Mouse (Mus musculus): ENCODE data around the gene Srr. TPM values are rescaled to one million over a fixed set of nuclear protein-coding genes. Genes with fewer than 3 reads are reported as not detected.

Gene Srr
- polyA plus RNA-seq, 1 experiment from 2014 or later, result 38.6 TPM

DNA sequence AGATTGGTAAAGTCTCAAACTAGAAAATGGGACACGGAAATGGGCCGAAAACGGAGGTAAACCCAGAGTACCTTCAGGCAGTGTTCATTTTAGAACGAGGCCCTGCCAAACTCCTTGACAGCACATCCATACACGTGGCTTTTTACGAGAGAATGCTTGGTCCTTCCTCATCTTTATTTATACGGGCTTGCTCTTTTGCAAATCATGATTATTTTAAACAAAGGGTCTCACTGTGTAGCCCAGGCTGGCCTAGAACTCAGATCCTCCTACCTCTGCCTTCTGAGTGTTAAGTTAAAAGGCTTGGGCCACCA, 27.3 kb downstream of the Srr start:
- Histone ChIP-seq H3K4me2 (peak overlapping the region; percentile 87), H3K9ac (peak overlapping the region; percentile 93), H3K4me3 (peak overlapping the region; percentile 96), H3K36me3 (replicated peaks) (peaks cover 19% of the 10 kb centered on the region), H3K4me1 (peaks cover 32% of the 10 kb centered on the region), H3K27ac (peak overlapping the region; percentile 95), H3K27me3 (replicated peaks) (no peaks in the 10 kb centered on the region), H3K9me3 (no peaks in the 10 kb centered on the region)
- no peak for ATAC-seq (replicated peaks)
- 0% methylated on average over 7 of the region's 7 CpGs for WGBS

DNA sequence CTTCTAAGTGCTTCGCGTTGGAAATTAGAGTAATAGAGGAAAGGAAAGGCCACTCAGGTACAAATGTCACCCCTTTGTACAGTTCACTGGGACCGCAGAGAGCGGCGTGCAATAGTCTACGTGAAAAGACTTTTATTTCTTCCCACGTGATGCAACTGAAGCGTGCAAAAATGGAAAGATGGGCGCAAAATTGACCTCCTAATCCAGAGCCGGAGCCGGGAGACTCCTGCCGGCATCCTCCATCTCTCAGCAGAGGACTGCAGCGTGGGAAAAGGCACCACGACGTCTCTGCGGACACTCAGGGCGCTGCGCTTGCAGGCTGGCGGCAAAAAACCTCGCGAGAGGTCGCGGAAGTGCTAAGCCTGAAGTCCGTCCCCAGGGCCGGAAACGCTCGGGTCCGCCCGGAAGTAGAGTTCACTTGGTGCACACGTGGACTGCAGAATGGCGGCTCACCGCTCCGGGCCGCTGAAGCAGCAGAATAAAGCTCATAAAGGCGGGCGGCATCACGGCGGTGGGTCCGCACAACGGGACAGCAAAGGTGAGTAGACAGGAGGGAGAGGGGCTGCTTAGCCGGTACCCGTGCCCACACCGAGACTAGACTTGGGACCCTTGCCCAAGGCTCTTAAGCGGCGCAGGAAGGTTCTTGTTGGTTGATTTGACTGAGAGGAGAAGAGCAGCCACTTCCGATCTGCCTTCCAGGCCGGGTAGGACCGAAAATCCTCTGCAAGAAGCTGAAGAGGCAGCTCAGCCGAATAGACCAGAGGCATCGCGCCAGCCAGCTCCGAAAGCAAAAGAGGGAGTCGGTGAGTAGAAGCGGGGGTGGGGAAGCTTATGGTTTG, 27.9 kb downstream of the Srr start, which contains the start of gene Tsr1:
Gene Tsr1 (plus strand): TSS at position 394 of the 839 bp plus-strand sequence.
- Histone ChIP-seq H3K9me3 (no peaks in the 10 kb centered on the region), H3K36me3 (replicated peaks) (peaks cover 13% of the 10 kb centered on the region), H3K27ac (peak within 1 kb of the TSS; percentile 95), H3K4me3 (peak within 1 kb of the TSS; percentile 96), H3K9ac (peak within 1 kb of the TSS; percentile 93), H3K4me1 (peaks cover 32% of the 10 kb centered on the region), H3K4me2 (peak within 1 kb of the TSS; percentile 87), H3K27me3 (replicated peaks) (no peaks in the 10 kb centered on the region)
- under 1% methylated on average over 54 of the region's 54 CpGs for WGBS
- peak; percentile 89 for ATAC-seq (replicated peaks)

- Histone ChIP-seq H3K9ac (peak within 1 kb of the TSS; percentile 93), H3K4me1 (peaks cover 32% of the 10 kb centered on the region), H3K27me3 (replicated peaks) (no peaks in the 10 kb centered on the region), H3K9me3 (no peaks in the 10 kb centered on the region), H3K4me2 (peak within 1 kb of the TSS; percentile 87), H3K27ac (peak within 1 kb of the TSS; percentile 95), H3K4me3 (peak within 1 kb of the TSS; percentile 96), H3K36me3 (replicated peaks) (peaks cover 12% of the 10 kb centered on the region)
- peak; percentile 87 for ATAC-seq (replicated peaks)
- WGBS, result under 1% methylated on average over 62 of the region's 74 CpGs
These were observed 28.7 kb downstream of the Srr start, which contains the start of gene Sgsm2 for GRCm38 (mm10) chr11:74896901-74897677. Gene Sgsm2 (minus strand): TSS chr11:74897060.

- peak overlapping the region; percentile 87 for H3K4me2 ChIP-seq
- peak overlapping the region; percentile 93 for H3K9ac ChIP-seq
- peak overlapping the region; percentile 96 for H3K4me3 ChIP-seq
- H3K4me1 ChIP-seq, result peaks cover 32% of the 10 kb centered on the region
- no peaks in the 10 kb centered on the region for H3K27me3 ChIP-seq (replicated peaks)
- ATAC-seq (replicated peaks), result peak; percentile 62
- no peaks in the 10 kb centered on the region for H3K9me3 ChIP-seq
- H3K36me3 ChIP-seq (replicated peaks), result peaks cover 4% of the 10 kb centered on the region
- WGBS, result under 1% methylated on average over 45 of the region's 55 CpGs
- H3K27ac ChIP-seq, result peak overlapping the region; percentile 95
These were observed 29.5 kb downstream of the Srr start for GRCm38 (mm10) chr11:74895980-74896900.

DNA sequence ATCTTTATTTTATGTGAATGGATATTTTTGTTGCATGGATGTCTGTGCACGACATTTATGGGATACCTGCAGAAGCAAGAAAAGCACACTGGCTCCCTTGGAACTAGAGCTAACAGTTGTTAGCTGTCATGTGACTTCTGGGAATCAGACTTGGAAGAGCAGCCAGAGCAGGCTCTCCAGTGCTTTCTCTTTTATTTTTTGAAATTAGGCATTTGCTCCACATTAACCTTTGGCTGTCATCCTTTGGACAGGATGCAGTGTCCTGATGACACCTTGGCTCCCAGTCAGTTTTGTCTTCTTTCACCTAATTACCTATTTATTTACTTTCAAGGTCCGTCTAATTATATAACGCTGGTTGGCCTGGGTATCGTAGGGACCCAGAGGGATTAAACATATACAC, 31.1 kb downstream of the Srr start:
- Histone ChIP-seq H3K9me3 (no peaks in the 10 kb centered on the region), H3K9ac (no peak overlapping the region), H3K27ac (no peak overlapping the region), H3K27me3 (replicated peaks) (no peaks in the 10 kb centered on the region), H3K36me3 (replicated peaks) (no peaks in the 10 kb centered on the region), H3K4me1 (peaks cover 29% of the 10 kb centered on the region), H3K4me3 (no peak overlapping the region), H3K4me2 (no peak overlapping the region)
- 88% methylated on average over 4 of the region's 4 CpGs for WGBS
- ATAC-seq (replicated peaks), result no peak

GRCm38 (mm10) chr11:74883098-74883497, 42.6 kb downstream of the Srr start:
- ATAC-seq (replicated peaks), result no peak
- Histone ChIP-seq H3K4me1 (peaks cover 7% of the 10 kb centered on the region; the same call in 1 of the 2 replicates), H3K36me3 (replicated peaks) (0 out of 2 replicates have a peak, but pooled peaks cover 6% of the 10 kb centered on the region), H3K27me3 (replicated peaks) (no peaks in the 10 kb centered on the region), H3K4me2 (no peak overlapping the region), H3K27ac (no peak overlapping the region), H3K4me3 (no peak overlapping the region), H3K9me3 (no peaks in the 10 kb centered on the region), H3K9ac (no peak overlapping the region)
- 92% methylated on average over 10 of the region's 10 CpGs for WGBS

DNA sequence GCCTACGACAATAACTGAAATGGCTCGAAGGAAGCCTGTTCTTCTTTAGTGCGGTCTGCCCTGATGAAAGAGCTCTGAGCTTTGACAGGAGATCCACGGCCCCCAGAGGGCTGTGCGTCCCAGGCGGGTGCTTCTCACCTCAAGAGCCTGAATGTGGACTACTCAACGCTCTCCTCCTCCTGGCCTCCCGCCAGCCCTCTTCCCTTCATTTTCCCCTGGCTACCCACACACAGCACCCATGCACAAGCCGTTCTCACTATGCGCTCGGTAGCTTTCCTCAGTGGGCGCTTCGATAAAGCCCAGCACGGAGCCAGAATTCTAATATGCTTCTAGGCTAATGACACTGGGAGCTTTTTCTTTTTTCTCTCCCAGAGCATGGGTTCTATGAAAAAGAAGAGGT, 43.8 kb downstream of the Srr start:
- H3K9ac ChIP-seq, result no peak overlapping the region
- H3K9me3 ChIP-seq, result no peaks in the 10 kb centered on the region
- H3K36me3 ChIP-seq (replicated peaks), result 0 out of 2 replicates have a peak, but pooled peaks cover 6% of the 10 kb centered on the region
- 65% methylated on average over 14 of the region's 14 CpGs for WGBS
- peak overlapping the region; percentile 11; the same call in 1 of the 2 replicates for H3K4me2 ChIP-seq
- H3K27ac ChIP-seq, result peak overlapping the region; percentile 62
- no peak for ATAC-seq (replicated peaks)
- no peaks in the 10 kb centered on the region for H3K27me3 ChIP-seq (replicated peaks)
- peaks cover 10% of the 10 kb centered on the region for H3K4me1 ChIP-seq
- H3K4me3 ChIP-seq, result no peak overlapping the region

DNA sequence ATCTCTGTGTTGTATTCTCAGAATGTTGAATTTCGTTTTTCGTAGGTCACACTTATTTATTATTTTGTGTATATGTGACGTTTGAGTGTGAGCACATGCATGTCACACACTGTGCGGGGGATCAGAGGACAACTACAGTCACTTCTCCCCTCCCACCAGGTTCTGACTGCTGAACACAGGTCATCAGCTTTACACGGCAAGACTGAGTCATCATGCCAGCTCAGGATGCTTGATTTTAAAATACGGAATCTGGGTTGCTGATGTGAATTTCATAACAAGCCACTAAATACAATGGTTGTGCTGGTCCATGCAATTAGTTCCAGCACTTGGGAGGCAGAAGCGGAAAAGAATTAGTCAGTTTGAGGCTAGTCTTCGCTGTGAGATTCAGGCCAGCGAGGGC, 44.7 kb downstream of the Srr start:
- ATAC-seq (replicated peaks), result no peak
- 86% methylated on average over 9 of the region's 9 CpGs for WGBS
- Histone ChIP-seq H3K27ac (no peak overlapping the region), H3K27me3 (replicated peaks) (no peaks in the 10 kb centered on the region), H3K9ac (no peak overlapping the region), H3K36me3 (replicated peaks) (0 out of 2 replicates have a peak, but pooled peaks cover 6% of the 10 kb centered on the region), H3K9me3 (no peaks in the 10 kb centered on the region), H3K4me1 (peaks cover 20% of the 10 kb centered on the region), H3K4me2 (no peak overlapping the region), H3K4me3 (no peak overlapping the region)

DNA sequence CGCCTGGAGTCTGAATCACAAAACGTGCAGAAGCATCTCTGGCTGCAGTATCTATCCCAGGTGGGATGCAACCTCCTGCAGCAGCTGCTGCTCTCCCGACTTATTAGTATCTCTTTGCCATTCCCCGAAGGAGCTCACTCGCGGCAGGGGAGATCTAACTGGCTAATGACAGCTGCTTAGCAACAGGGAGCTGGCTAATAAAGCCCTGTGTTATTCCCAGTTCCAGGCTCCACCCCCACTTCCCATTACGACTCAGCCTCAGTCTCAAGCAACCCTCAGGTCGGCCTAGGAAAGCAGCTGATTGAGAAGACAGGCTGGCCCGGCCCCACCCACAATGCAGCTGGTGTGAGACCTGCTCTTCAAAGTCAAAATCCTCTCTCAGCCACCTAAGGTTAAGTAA, 48.9 kb downstream of the Srr start:
- H3K4me2 ChIP-seq, result peak overlapping the region; percentile 39
- peaks cover 20% of the 10 kb centered on the region for H3K4me1 ChIP-seq
- 0% methylated on average over 9 of the region's 9 CpGs for WGBS
- peak; percentile 90 for ATAC-seq (replicated peaks)
- H3K27ac ChIP-seq, result peak overlapping the region; percentile 82
- no peak overlapping the region for H3K9ac ChIP-seq
- H3K36me3 ChIP-seq (replicated peaks), result no peaks in the 10 kb centered on the region
- peak overlapping the region; percentile 11 for H3K4me3 ChIP-seq
- H3K27me3 ChIP-seq (replicated peaks), result no peaks in the 10 kb centered on the region
- H3K9me3 ChIP-seq, result no peaks in the 10 kb centered on the region

DNA sequence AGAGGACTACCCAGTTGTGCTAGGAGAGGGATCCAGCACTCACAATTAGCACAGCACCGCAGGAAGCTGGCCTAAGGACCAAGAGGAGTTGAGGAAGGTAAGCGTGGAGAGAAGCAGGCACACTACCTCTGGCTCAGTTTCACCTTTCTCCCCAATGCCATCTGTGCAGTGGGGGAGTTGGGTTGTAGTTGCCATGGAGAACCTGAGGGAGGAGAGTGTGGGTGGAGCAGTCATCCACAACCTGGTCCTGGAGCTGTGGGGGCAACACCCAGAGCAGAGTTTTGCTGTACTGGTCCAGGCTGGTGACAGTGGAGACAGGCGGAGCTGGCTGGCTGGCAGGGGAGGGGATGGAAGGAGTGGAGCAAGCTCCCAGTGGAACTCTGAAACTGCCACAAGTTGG, 51.1 kb downstream of the Srr start:
- Histone ChIP-seq H3K9ac (no peak overlapping the region), H3K9me3 (no peaks in the 10 kb centered on the region), H3K4me2 (no peak overlapping the region), H3K36me3 (replicated peaks) (no peaks in the 10 kb centered on the region), H3K27me3 (replicated peaks) (no peaks in the 10 kb centered on the region), H3K4me3 (no peak overlapping the region), H3K27ac (no peak overlapping the region), H3K4me1 (peaks cover 38% of the 10 kb centered on the region)
- ATAC-seq (replicated peaks), result no peak
- WGBS, result 72% methylated on average over 3 of the region's 3 CpGs

DNA sequence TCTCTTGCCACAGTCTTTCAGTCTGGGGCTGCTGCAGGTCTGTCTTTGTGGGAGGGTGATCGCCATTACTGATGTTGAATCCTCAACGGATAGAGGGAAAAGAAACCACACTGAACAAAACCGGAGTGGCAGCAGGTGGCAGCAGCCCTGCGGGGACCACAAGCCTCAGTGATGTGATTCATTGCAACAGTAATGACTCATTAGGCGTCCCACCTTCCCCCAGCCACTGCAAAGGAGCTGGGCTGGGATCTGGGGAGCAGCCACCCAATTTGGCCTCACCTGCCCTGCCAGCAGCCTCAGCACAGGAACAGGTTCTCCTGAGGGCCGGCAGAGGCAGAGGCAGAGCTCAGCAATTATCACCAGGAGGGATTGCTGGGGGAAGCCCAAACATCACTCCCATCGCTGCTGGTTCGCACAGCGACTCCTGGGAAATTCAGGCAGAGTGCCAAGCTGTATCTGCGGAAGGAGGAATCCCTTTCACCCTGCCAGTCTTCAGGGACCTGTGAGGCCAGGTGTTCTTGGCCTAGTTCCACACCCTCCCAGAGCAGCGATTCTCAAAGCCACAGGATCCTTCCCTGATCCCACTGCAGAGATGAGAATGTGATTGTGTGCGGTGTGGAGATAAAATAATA, 54.6 kb downstream of the Srr start:
- Histone ChIP-seq H3K4me3 (no peak overlapping the region), H3K4me2 (peak overlapping the region; percentile 30; the same call in 1 of the 2 replicates), H3K27me3 (replicated peaks) (no peaks in the 10 kb centered on the region), H3K27ac (peak overlapping the region; percentile 80), H3K9me3 (no peaks in the 10 kb centered on the region), H3K36me3 (replicated peaks) (peaks cover 6% of the 10 kb centered on the region), H3K9ac (peak overlapping the region; percentile 38), H3K4me1 (peaks cover 35% of the 10 kb centered on the region)
- 14% methylated on average over 12 of the region's 12 CpGs for WGBS
- no peak for ATAC-seq (replicated peaks)

All from midbrain, embryonic 15.5 days (tissue).